Mouse (Mus musculus) heart, embryonic 16.5 days (tissue): ENCODE measurements around the gene Meiob. TPM values are rescaled to one million over a fixed set of nuclear protein-coding genes. Genes with fewer than 3 reads are reported as not detected.

Experiments used
- ATAC-seq: fragments of 200-750 bp; cut with Nextera tagmentation; replicated peaks from 2 replicates; pipeline ENCODE4 v1.8.0; 2017; ENCODE audit warnings: moderate number of reproducible peaks; ENCODE audit not compliant: insufficient read depth, low FRiP score; ENCODE audit errors: extremely low read depth
- H3K27ac ChIP-seq: fragments of 300-500 bp; sonication (generic); 2 replicates; pipeline ENCODE4 v1.5.1; 2014; ENCODE audit warnings: mild to moderate bottlenecking, low read length, control low read depth, moderate library complexity
- H3K27me3 ChIP-seq: fragments of 300-500 bp; sonication (generic); 2 replicates; pipeline ENCODE4 v1.6.1; 2014; ENCODE audit warnings: low read length, mixed read lengths; ENCODE audit not compliant: control insufficient read depth, insufficient read depth
- H3K36me3 ChIP-seq: fragments of 300-500 bp; sonication (generic); 2 replicates; pipeline ENCODE4 v1.6.1; 2014; ENCODE audit not compliant: control insufficient read depth, insufficient read depth
- H3K4me1 ChIP-seq: fragments of 300-500 bp; sonication (generic); 2 replicates; pipeline ENCODE4 v1.6.1; 2014; ENCODE audit warnings: low read length, mixed read lengths; ENCODE audit not compliant: control insufficient read depth, insufficient read depth
- H3K4me2 ChIP-seq: fragments of 300-500 bp; sonication (generic); 2 replicates; pipeline ENCODE4 v1.6.1; 2014; ENCODE audit warnings: low read depth, mild to moderate bottlenecking, control low read depth, low read length
- H3K4me3 ChIP-seq: fragments of 300-500 bp; sonication (generic); 2 replicates; pipeline ENCODE4 v1.5.1; 2014; ENCODE audit warnings: mild to moderate bottlenecking, control low read depth, low read length
- H3K9ac ChIP-seq: fragments of 300-500 bp; sonication (generic); 2 replicates; pipeline ENCODE4 v1.6.1; 2014; ENCODE audit warnings: low read length, control low read depth
- H3K9me3 ChIP-seq: fragments of 300-500 bp; sonication (generic); replicated peaks from 2 replicates; pipeline ENCODE4 v1.6.1; 2016; ENCODE audit warnings: low read length; ENCODE audit not compliant: control insufficient read depth
- WGBS: fragments of 180-500 bp; shearing (Covaris S2); extraction: QIAGEN DNeasy Blood & Tissue Kit; methylation state at CpG from one replicate; pipeline ENCODE4 v1.1.7; 2014; 5-methylcytosine and 5-hydroxymethylcytosine counted together
- polyA plus RNA-seq: library from polyadenylated mRNA; unstranded; fragments of >200 nt; fragmentation: Nextera tagmentation; extraction: Ambion mirVana; gene quantifications from 2 replicates; pipeline ENCODE4 v1.2.1, GENCODE M21; 2015

Gene Meiob
- polyA plus RNA-seq, 1 experiment from 2014 or later: not detected

GRCm38 (mm10) chr17:24886134-24886931 is 82.2 kb downstream of the Meiob start, which contains the start of the genes Nubp2 and Spsb3:
Gene Nubp2, minus strand, starts transcription at chr17:24886349.
Gene Spsb3, plus strand, starts transcription at chr17:24886643.
- H3K27me3 ChIP-seq: no peaks in the 10 kb centered on the region
- peak; percentile 95 for ATAC-seq
- H3K36me3 ChIP-seq: peaks cover 23% of the 10 kb centered on the region
- H3K27ac ChIP-seq: peak within 1 kb of the TSS; percentile 80
- no peaks in the 10 kb centered on the region for H3K9me3 ChIP-seq
- peak within 1 kb of the TSS; percentile 98 for H3K4me2 ChIP-seq
- H3K4me1 ChIP-seq: peaks cover 20% of the 10 kb centered on the region
- under 1% methylated on average over 69 of the region's 69 CpGs for WGBS
- peak within 1 kb of the TSS; percentile 97 for H3K4me3 ChIP-seq
- peak within 1 kb of the TSS; percentile 94 for H3K9ac ChIP-seq

- Histone ChIP-seq H3K27ac (peak overlapping the region; percentile 80), H3K36me3 (peaks cover 24% of the 10 kb centered on the region), H3K9me3 (no peaks in the 10 kb centered on the region), H3K4me3 (peak overlapping the region; percentile 97), H3K27me3 (no peaks in the 10 kb centered on the region), H3K4me1 (peaks cover 20% of the 10 kb centered on the region), H3K9ac (peak overlapping the region; percentile 94), H3K4me2 (peak overlapping the region; percentile 98)
- WGBS: under 1% methylated on average over 18 of the region's 18 CpGs
- ATAC-seq: peak; percentile 2; the same call in 1 of the 2 replicates
Observed at GRCm38 (mm10) chr17:24886932-24887271, 82.8 kb downstream of the Meiob start.

DNA sequence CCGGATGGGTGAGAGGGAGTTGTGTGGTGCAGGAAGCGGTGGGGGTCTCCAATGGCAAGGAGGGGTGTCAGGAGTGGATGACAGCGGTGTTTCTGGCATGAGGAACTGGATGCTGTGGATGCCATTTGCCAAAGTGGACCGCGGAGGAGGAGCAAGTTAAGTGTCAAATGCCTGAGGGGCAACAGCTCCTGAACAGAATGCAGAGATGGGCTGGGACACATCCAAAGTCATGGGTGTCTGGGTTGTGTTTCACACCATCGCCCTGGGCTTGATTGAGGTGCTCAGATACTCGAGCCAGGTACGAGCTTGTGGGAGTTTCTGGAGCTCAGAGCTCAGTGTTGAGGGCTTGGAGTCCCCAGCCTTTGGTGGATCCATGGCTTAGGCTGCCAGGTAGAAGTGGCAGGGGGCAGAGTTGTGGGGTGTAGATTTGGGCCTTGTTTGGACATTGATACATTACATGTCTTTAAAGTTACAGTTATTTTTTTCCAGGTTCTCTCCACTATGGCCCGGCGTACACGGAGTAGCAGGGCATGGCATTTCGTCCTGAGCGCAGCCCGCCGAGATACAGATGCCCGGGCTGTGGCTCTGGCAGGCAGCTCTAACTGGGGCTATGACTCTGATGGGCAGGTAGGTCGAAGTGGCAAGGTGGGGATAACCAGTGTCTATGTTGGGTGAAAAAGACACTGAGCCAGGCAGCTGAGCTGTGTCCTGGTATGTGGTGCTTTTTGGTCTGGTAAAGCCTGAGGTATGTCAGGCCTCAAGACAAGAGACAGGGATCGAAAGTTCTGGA is 83.4 kb downstream of the Meiob start:
- Histone ChIP-seq H3K4me2 (peak overlapping the region; percentile 98), H3K4me3 (peak overlapping the region; percentile 97), H3K27me3 (no peaks in the 10 kb centered on the region), H3K27ac (peak overlapping the region; percentile 80; the same call in 1 of the 2 replicates), H3K9me3 (no peaks in the 10 kb centered on the region), H3K36me3 (peaks cover 27% of the 10 kb centered on the region), H3K9ac (peak overlapping the region; percentile 94), H3K4me1 (peaks cover 20% of the 10 kb centered on the region)
- WGBS: 58% methylated on average over 18 of the region's 18 CpGs
- no peak for ATAC-seq

DNA sequence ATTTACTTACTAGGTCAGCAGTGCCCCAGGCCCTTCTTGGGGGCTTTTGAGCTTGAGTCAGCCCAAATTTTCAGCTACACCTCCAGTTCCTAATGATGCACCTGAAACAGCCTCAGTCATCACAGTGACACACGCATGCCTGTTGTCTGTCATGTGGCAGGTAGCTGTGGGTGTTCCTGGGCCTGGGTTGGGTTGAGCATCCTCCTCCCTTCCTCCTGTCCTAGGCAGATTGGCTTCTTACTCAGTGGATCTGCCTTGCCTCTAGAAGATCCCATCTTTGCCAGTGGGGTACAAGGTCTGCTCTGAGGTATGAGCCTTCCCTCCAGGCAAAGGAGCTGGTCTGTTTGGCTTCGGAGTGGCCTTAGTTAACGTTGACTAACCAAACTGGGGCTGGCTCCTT is 84.8 kb downstream of the Meiob start:
- WGBS: 87% methylated on average over 3 of the region's 3 CpGs
- Histone ChIP-seq H3K27ac (no peak overlapping the region), H3K9me3 (no peaks in the 10 kb centered on the region), H3K36me3 (peaks cover 28% of the 10 kb centered on the region), H3K27me3 (no peaks in the 10 kb centered on the region), H3K4me1 (peaks cover 23% of the 10 kb centered on the region), H3K4me3 (no peak overlapping the region), H3K9ac (no peak overlapping the region), H3K4me2 (no peak overlapping the region)
- ATAC-seq: no peak

Other genes with a start within 250 kb of the Meiob start
- 48.1 and 53.3 TPM in 2 replicates for gene Tsc2, start 171.7 kb upstream of the Meiob start, polyA plus RNA-seq
- 11.2 and 12.7 TPM in 2 replicates for gene Nthl1, start 171.6 kb upstream of the Meiob start, polyA plus RNA-seq
- gene Slc9a3r2, start 154.0 kb upstream of the Meiob start, polyA plus RNA-seq: 50.8 and 63.9 TPM in 2 replicates
- 0.62 TPM in 1 of 2 replicates, not detected in the other for gene Npw, start 145.8 kb upstream of the Meiob start, polyA plus RNA-seq
- 11.9 and 17.0 TPM in 2 replicates for gene Zfp598, start 134.6 kb upstream of the Meiob start, polyA plus RNA-seq
- 0.60 and 0.67 TPM in 2 replicates for gene Syngr3, start 114.3 kb upstream of the Meiob start, polyA plus RNA-seq
- 27.6 and 29.7 TPM in 2 replicates for gene Gfer, start 108.1 kb upstream of the Meiob start, polyA plus RNA-seq
- gene Noxo1, start 108.1 kb upstream of the Meiob start, polyA plus RNA-seq: 0.97 and 1.2 TPM in 2 replicates
- gene Tbl3, start 96.6 kb upstream of the Meiob start, polyA plus RNA-seq: 44.3 and 47.5 TPM in 2 replicates
- not detected in 2 replicates for gene Rnf151, start 86.2 kb upstream of the Meiob start, polyA plus RNA-seq
- 843 and 891 TPM in 2 replicates for gene Rps2, start 86.2 kb upstream of the Meiob start, polyA plus RNA-seq
- 570 and 615 TPM in 2 replicates for gene Ndufb10, start 79.8 kb upstream of the Meiob start, polyA plus RNA-seq
- gene Rpl3l, start 76.5 kb upstream of the Meiob start, polyA plus RNA-seq: 1.7 and 2.4 TPM in 2 replicates
- gene Msrb1, start 67.6 kb upstream of the Meiob start, polyA plus RNA-seq: 19.0 and 21.2 TPM in 2 replicates
- gene Hs3st6, start 51.3 kb upstream of the Meiob start, polyA plus RNA-seq: 0.21 and 0.36 TPM in 2 replicates
- 69.1 and 71.8 TPM in 2 replicates for gene Hagh, start 35.9 kb downstream of the Meiob start, polyA plus RNA-seq
- 50.2 and 59.9 TPM in 2 replicates for gene Fahd1, start 46.1 kb downstream of the Meiob start, polyA plus RNA-seq
- gene Igfals, start 61.7 kb downstream of the Meiob start, polyA plus RNA-seq: 0.40 and 0.70 TPM in 2 replicates
- 37.9 and 38.3 TPM in 2 replicates for gene Nubp2, start 82.1 kb downstream of the Meiob start, polyA plus RNA-seq
- gene Spsb3, start 82.4 kb downstream of the Meiob start, polyA plus RNA-seq: 33.7 and 34.0 TPM in 2 replicates
- gene Eme2, start 90.8 kb downstream of the Meiob start, polyA plus RNA-seq: 18.2 and 20.4 TPM in 2 replicates
- 86.8 and 94.8 TPM in 2 replicates for gene Mrps34, start 90.8 kb downstream of the Meiob start, polyA plus RNA-seq
- 38.2 and 42.1 TPM in 2 replicates for gene Nme3, start 92.2 kb downstream of the Meiob start, polyA plus RNA-seq
- gene Mapk8ip3, start 132.7 kb downstream of the Meiob start, polyA plus RNA-seq: 30.1 and 33.0 TPM in 2 replicates
- gene Jpt2, start 156.4 kb downstream of the Meiob start, polyA plus RNA-seq: 79.3 and 82.5 TPM in 2 replicates
- 3.9 and 4.2 TPM in 2 replicates for gene Cramp1l, start 211.5 kb downstream of the Meiob start, polyA plus RNA-seq
- gene Ift140, start 211.8 kb downstream of the Meiob start, polyA plus RNA-seq: 11.6 TPM in 2 replicates